Mouse (Mus musculus): ENCODE measurements around the gene Patl2. TPM values are rescaled to one million over a fixed set of nuclear protein-coding genes. Genes with fewer than 3 reads are reported as not detected.

Patl2 gene
- polyA plus RNA-seq, 1 experiment from 2014 or later = not detected

GRCm38 (mm10) chr2:122194509-122194929 is 8.5 kb upstream of the Patl2 start:
- H3K4me1 ChIP-seq (ENCODE audit: control insufficient read depth, insufficient read depth, low read length) = no peaks in the 10 kb centered on the region
- no peak for DNase-seq (ENCODE audit: low spot score)
- H3K27ac ChIP-seq (replicated peaks; ENCODE audit: low read depth, low read length) = no peak overlapping the region
- H3K9ac ChIP-seq (ENCODE audit: low read length) = no peak overlapping the region
- H3K36me3 ChIP-seq (ENCODE audit: control insufficient read depth, insufficient read depth, low read length) = no peaks in the 10 kb centered on the region
- ATAC-seq (ENCODE audit: insufficient number of reproducible peaks, low FRiP score, low TSS enrichment, low read depth) = no peak
- no peaks in the 10 kb centered on the region for H3K27me3 ChIP-seq (ENCODE audit: control insufficient read depth, insufficient read depth, low read length)
- WGBS = 76% methylated on average over 1 of the region's 1 CpGs
- H3K4me3 ChIP-seq (ENCODE audit: low read depth, low read length) = no peak overlapping the region
- H3K4me2 ChIP-seq (ENCODE audit: low read depth, severe bottlenecking) = no peak overlapping the region
- H3K9me3 ChIP-seq (ENCODE audit: control insufficient read depth, low read length) = no peaks in the 10 kb centered on the region

GRCm38 (mm10) chr2:122191849-122192248 is 5.9 kb upstream of the Patl2 start:
- Histone ChIP-seq H3K27ac (replicated peaks; ENCODE audit: low read depth, low read length) (no peak overlapping the region), H3K36me3 (ENCODE audit: control insufficient read depth, insufficient read depth, low read length) (no peaks in the 10 kb centered on the region), H3K27me3 (ENCODE audit: control insufficient read depth, insufficient read depth, low read length) (no peaks in the 10 kb centered on the region), H3K4me3 (ENCODE audit: low read depth, low read length) (no peak overlapping the region), H3K9me3 (ENCODE audit: control insufficient read depth, low read length) (no peaks in the 10 kb centered on the region), H3K4me1 (ENCODE audit: control insufficient read depth, insufficient read depth, low read length) (no peaks in the 10 kb centered on the region), H3K4me2 (ENCODE audit: low read depth, severe bottlenecking) (no peak overlapping the region), H3K9ac (ENCODE audit: low read length) (no peak overlapping the region)
- 78% methylated on average over 3 of the region's 3 CpGs for whole genome bisulfite sequencing
- DNase-seq (ENCODE audit: low spot score) = no peak
- no peak for ATAC-seq (ENCODE audit: insufficient number of reproducible peaks, low FRiP score, low TSS enrichment, low read depth)

GRCm38 (mm10) chr2:122186751-122187150 is 762 bp upstream of the Patl2 start:
- WGBS = 77% methylated on average over 3 of the region's 3 CpGs
- H3K27me3 ChIP-seq (ENCODE audit: control insufficient read depth, insufficient read depth, low read length) = no peaks in the 10 kb centered on the region
- H3K9me3 ChIP-seq (ENCODE audit: control insufficient read depth, low read length) = no peaks in the 10 kb centered on the region
- no peak overlapping the region for H3K4me3 ChIP-seq (ENCODE audit: low read depth, low read length)
- DNase-seq (ENCODE audit: low spot score) = no peak
- no peaks in the 10 kb centered on the region for H3K36me3 ChIP-seq (ENCODE audit: control insufficient read depth, insufficient read depth, low read length)
- no peaks in the 10 kb centered on the region for H3K4me1 ChIP-seq (ENCODE audit: control insufficient read depth, insufficient read depth, low read length)
- H3K4me2 ChIP-seq (ENCODE audit: low read depth, severe bottlenecking) = no peak overlapping the region
- no peak overlapping the region for H3K9ac ChIP-seq (ENCODE audit: low read length)
- H3K27ac ChIP-seq (replicated peaks; ENCODE audit: low read depth, low read length) = no peak overlapping the region
- ATAC-seq (ENCODE audit: insufficient number of reproducible peaks, low FRiP score, low TSS enrichment, low read depth) = no peak

GRCm38 (mm10) chr2:122185086-122185485 is 903 bp downstream of the Patl2 start:
- no peaks in the 10 kb centered on the region for H3K9me3 ChIP-seq (ENCODE audit: control insufficient read depth, low read length)
- no peaks in the 10 kb centered on the region for H3K4me1 ChIP-seq (ENCODE audit: control insufficient read depth, insufficient read depth, low read length)
- no peak for ATAC-seq (ENCODE audit: insufficient number of reproducible peaks, low FRiP score, low TSS enrichment, low read depth)
- no peak overlapping the region for H3K4me2 ChIP-seq (ENCODE audit: low read depth, severe bottlenecking)
- no peaks in the 10 kb centered on the region for H3K36me3 ChIP-seq (ENCODE audit: control insufficient read depth, insufficient read depth, low read length)
- DNase-seq (ENCODE audit: low spot score) = no peak
- no peak overlapping the region for H3K9ac ChIP-seq (ENCODE audit: low read length)
- no peak overlapping the region for H3K27ac ChIP-seq (replicated peaks; ENCODE audit: low read depth, low read length)
- no peaks in the 10 kb centered on the region for H3K27me3 ChIP-seq (ENCODE audit: control insufficient read depth, insufficient read depth, low read length)
- 94% methylated on average over 4 of the region's 4 CpGs for WGBS
- H3K4me3 ChIP-seq (ENCODE audit: low read depth, low read length) = no peak overlapping the region

GRCm38 (mm10) chr2:122180051-122180822 is 5.8 kb downstream of the Patl2 start:
- 81% methylated on average over 8 of the region's 8 CpGs for WGBS

GRCm38 (mm10) chr2:122172188-122172587 is 13.8 kb downstream of the Patl2 start:
- ATAC-seq (ENCODE audit: insufficient number of reproducible peaks, low FRiP score, low TSS enrichment, low read depth) = no peak

More at GRCm38 (mm10) chr2:122180051-122180822, 5.8 kb downstream of the Patl2 start:
- Histone ChIP-seq H3K4me1 (ENCODE audit: control insufficient read depth, insufficient read depth, low read length) (no peaks in the 10 kb centered on the region), H3K36me3 (ENCODE audit: control insufficient read depth, insufficient read depth, low read length) (no peaks in the 10 kb centered on the region), H3K4me3 (ENCODE audit: low read depth, low read length) (no peak overlapping the region), H3K27me3 (ENCODE audit: control insufficient read depth, insufficient read depth, low read length) (no peaks in the 10 kb centered on the region), H3K9me3 (ENCODE audit: control insufficient read depth, low read length) (no peaks in the 10 kb centered on the region), H3K4me2 (ENCODE audit: low read depth, severe bottlenecking) (no peak overlapping the region), H3K27ac (replicated peaks; ENCODE audit: low read depth, low read length) (no peak overlapping the region), H3K9ac (ENCODE audit: low read length) (no peak overlapping the region)
- ATAC-seq (ENCODE audit: insufficient number of reproducible peaks, low FRiP score, low TSS enrichment, low read depth) = no peak
- no peak for DNase-seq (ENCODE audit: low spot score)

GRCm38 (mm10) chr2:122171292-122171691 is 14.7 kb downstream of the Patl2 start:
- no peak for DNase-seq (ENCODE audit: low spot score)
- H3K9ac ChIP-seq (ENCODE audit: low read length) = no peak overlapping the region
- H3K36me3 ChIP-seq (ENCODE audit: control insufficient read depth, insufficient read depth, low read length) = no peaks in the 10 kb centered on the region
- no peak for ATAC-seq (ENCODE audit: insufficient number of reproducible peaks, low FRiP score, low TSS enrichment, low read depth)
- no peaks in the 10 kb centered on the region for H3K4me1 ChIP-seq (ENCODE audit: control insufficient read depth, insufficient read depth, low read length)
- no peaks in the 10 kb centered on the region for H3K27me3 ChIP-seq (ENCODE audit: control insufficient read depth, insufficient read depth, low read length)
- no peak overlapping the region for H3K27ac ChIP-seq (replicated peaks; ENCODE audit: low read depth, low read length)
- H3K4me2 ChIP-seq (ENCODE audit: low read depth, severe bottlenecking) = no peak overlapping the region
- no peak overlapping the region for H3K4me3 ChIP-seq (ENCODE audit: low read depth, low read length)
- no peaks in the 10 kb centered on the region for H3K9me3 ChIP-seq (ENCODE audit: control insufficient read depth, low read length)
- 86% methylated on average over 6 of the region's 6 CpGs for WGBS

More at GRCm38 (mm10) chr2:122172188-122172587, 13.8 kb downstream of the Patl2 start:
- Histone ChIP-seq H3K27me3 (ENCODE audit: control insufficient read depth, insufficient read depth, low read length) (no peaks in the 10 kb centered on the region), H3K4me1 (ENCODE audit: control insufficient read depth, insufficient read depth, low read length) (no peaks in the 10 kb centered on the region), H3K9me3 (ENCODE audit: control insufficient read depth, low read length) (no peaks in the 10 kb centered on the region), H3K4me2 (ENCODE audit: low read depth, severe bottlenecking) (no peak overlapping the region), H3K4me3 (ENCODE audit: low read depth, low read length) (no peak overlapping the region), H3K9ac (ENCODE audit: low read length) (no peak overlapping the region), H3K27ac (replicated peaks; ENCODE audit: low read depth, low read length) (no peak overlapping the region), H3K36me3 (ENCODE audit: control insufficient read depth, insufficient read depth, low read length) (no peaks in the 10 kb centered on the region)
- WGBS = 88% methylated on average over 2 of the region's 2 CpGs
- no peak for DNase-seq (ENCODE audit: low spot score)

GRCm38 (mm10) chr2:122164293-122164692 is 21.7 kb downstream of the Patl2 start:
- ATAC-seq (ENCODE audit: insufficient number of reproducible peaks, low FRiP score, low TSS enrichment, low read depth) = no peak
- Histone ChIP-seq H3K9me3 (ENCODE audit: control insufficient read depth, low read length) (no peaks in the 10 kb centered on the region), H3K9ac (ENCODE audit: low read length) (no peak overlapping the region; the same call in 1 of the 2 replicates), H3K4me3 (ENCODE audit: low read depth, low read length) (no peak overlapping the region), H3K27ac (replicated peaks; ENCODE audit: low read depth, low read length) (no peak overlapping the region), H3K27me3 (ENCODE audit: control insufficient read depth, insufficient read depth, low read length) (no peaks in the 10 kb centered on the region), H3K4me1 (ENCODE audit: control insufficient read depth, insufficient read depth, low read length) (no peaks in the 10 kb centered on the region), H3K36me3 (ENCODE audit: control insufficient read depth, insufficient read depth, low read length) (no peaks in the 10 kb centered on the region), H3K4me2 (ENCODE audit: low read depth, severe bottlenecking) (no peak overlapping the region)
- no peak for DNase-seq (ENCODE audit: low spot score)
- WGBS = 84% methylated on average over 11 of the region's 11 CpGs
